Mouse (Mus musculus): ENCODE measurements around the gene Slc11a2. TPM values are rescaled to one million over a fixed set of nuclear protein-coding genes. Genes with fewer than 3 reads are reported as not detected.

The Slc11a2 gene
- total and polyA plus RNA-seq, 3 experiments = 8.9 to 18.6 (median 13.0) TPM

DNA sequence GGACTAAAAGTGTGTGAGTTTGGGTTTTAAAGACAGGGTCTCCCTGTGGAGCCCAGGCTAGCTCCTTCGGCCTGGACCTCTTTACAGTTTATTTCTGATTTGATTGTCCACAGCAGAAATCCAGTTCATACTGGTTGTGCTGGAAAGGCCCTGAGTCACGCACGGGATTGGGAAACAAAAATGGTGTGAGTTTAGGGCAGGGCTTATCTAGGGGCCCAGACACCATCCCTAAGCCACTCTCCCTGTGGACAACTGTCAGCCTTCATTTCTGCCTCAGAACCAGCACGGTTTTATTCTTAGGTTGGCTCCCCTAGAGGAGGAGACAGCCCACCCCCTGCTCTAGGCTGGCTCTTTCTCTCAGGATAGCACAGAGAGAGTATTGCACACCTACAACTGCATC, 8.4 kb upstream of the Slc11a2 start:
- Histone ChIP-seq H3K36me3 (replicated peaks in 1 of 2; ENCODE audit: control insufficient read depth in 1 of 2, insufficient read depth in 1 of 2, low read length in 1 of 2) (no peaks in the 10 kb centered on the region), H3K27ac (ENCODE audit: insufficient read depth, low read depth) (no peak overlapping the region), H3K9me3 (replicated peaks; ENCODE audit: low read length) (no peaks in the 10 kb centered on the region), H3K4me3 (replicated peaks in 1 of 3; ENCODE audit: low read depth in 2 of 3, low read length in 2 of 3, poor library complexity in 1 of 3) (no peak overlapping the region), H3K4me1 (ENCODE audit: control insufficient read depth in 1 of 2, insufficient read depth in 2 of 2) (0 out of 4 replicates have a peak, but pooled peaks cover 0 to 2% of the 10 kb centered on the region in 2 experiments), H3K79me2 (replicated peaks; ENCODE audit: control insufficient read depth, extremely low read depth, insufficient read depth, poor library complexity, severe bottlenecking) (no peaks in the 10 kb centered on the region), H3K9ac (ENCODE audit: insufficient read depth, low read depth) (no peak overlapping the region), H3K27me3 (replicated peaks) (peaks cover 56% of the 10 kb centered on the region), H3K4me2 (ENCODE audit: insufficient read depth, low read depth, poor library complexity, severe bottlenecking) (no peak overlapping the region)
- no peak for DNase-seq (ENCODE audit: extremely low read depth)
- dilution Hi-C loops (cut with MboI; ENCODE audit: extremely low pct_ligation_motif_present, extremely low pct_unique_long_range_greater_than_20kb, low sequenced_read_pairs) (no loop called here), in situ Hi-C loops (cut with MboI; ENCODE audit: low pct_ligation_motif_present, low pct_unique_long_range_greater_than_20kb, low sequenced_read_pairs) (no loop called here)
- TF ChIP-seq JUND (conservative IDR thresholded peaks at IDR 0.05; ENCODE audit: low read depth, low read length) (no peak), ZMIZ1 (IDR thresholded peaks at IDR 0.05; ENCODE audit: low read depth, low read length) (no peak), CHD2 (IDR thresholded peaks at IDR 0.05; ENCODE audit: low read length) (no peak), KAT2A (IDR thresholded peaks at IDR 0.05; ENCODE audit: insufficient replicate concordance, low read length) (no peak), E2F4 (IDR thresholded peaks at IDR 0.05; ENCODE audit: insufficient replicate concordance, low read depth, low read length) (no peak), USF1 (IDR thresholded peaks at IDR 0.05; ENCODE audit: low read depth, low read length) (no peak), BHLHE40 (IDR thresholded peaks at IDR 0.05; ENCODE audit: low read depth, low read length) (no peak), MEF2A (IDR thresholded peaks at IDR 0.05; ENCODE audit: borderline replicate concordance, low read depth, low read length) (no peak), MXI1 (IDR thresholded peaks at IDR 0.05; ENCODE audit: low read depth, low read length) (no peak), SMC3 (IDR thresholded peaks at IDR 0.05; ENCODE audit: low read depth, low read length) (no peak), MAX (IDR thresholded peaks at IDR 0.05; ENCODE audit: low read length) (no peak), MAZ (IDR thresholded peaks at IDR 0.05; ENCODE audit: low read depth, low read length) (no peak)

DNA sequence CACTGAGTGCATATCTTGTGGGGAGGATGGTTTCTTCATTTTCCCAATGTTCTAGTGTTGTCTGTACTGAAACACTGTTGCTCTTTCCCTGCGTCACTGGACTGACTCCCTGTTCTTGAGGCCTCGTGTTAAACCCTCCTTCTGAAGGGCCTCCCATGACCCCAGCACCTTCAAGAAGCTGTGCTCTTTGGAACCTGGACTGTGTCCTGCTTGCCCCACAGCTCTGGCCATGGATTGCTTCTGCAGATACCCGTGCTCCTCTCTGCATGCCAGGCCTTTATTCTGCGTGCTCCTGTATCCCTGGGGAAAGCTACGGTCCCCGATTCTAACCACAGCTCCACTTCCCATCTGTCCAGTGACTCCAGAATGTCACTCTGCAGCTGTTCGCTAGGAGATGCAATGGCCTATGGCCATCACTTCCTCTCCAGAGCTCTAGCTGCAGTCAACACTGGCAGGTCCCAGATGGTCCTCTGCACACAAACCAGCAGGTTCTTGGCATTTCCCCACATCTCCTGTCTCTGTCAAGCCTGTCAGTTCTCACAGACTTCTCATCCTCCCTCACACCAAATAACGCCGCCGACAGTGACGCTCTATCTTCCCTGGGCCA, 5.2 kb upstream of the Slc11a2 start:
- dilution Hi-C loops (cut with MboI; ENCODE audit: extremely low pct_ligation_motif_present, extremely low pct_unique_long_range_greater_than_20kb, low sequenced_read_pairs) (no loop called here), in situ Hi-C loops (cut with MboI; ENCODE audit: low pct_ligation_motif_present, low pct_unique_long_range_greater_than_20kb, low sequenced_read_pairs) (no loop called here)
- Histone ChIP-seq H3K79me2 (replicated peaks; ENCODE audit: control insufficient read depth, extremely low read depth, insufficient read depth, poor library complexity, severe bottlenecking) (no peaks in the 10 kb centered on the region), H3K4me2 (ENCODE audit: insufficient read depth, low read depth, poor library complexity, severe bottlenecking) (no peak overlapping the region), H3K9ac (ENCODE audit: insufficient read depth, low read depth) (no peak overlapping the region), H3K4me1 (ENCODE audit: control insufficient read depth in 1 of 2, insufficient read depth in 2 of 2) (no peaks in the 10 kb centered on the region), H3K27ac (ENCODE audit: insufficient read depth, low read depth) (no peak overlapping the region), H3K36me3 (replicated peaks in 1 of 2; ENCODE audit: control insufficient read depth in 1 of 2, insufficient read depth in 1 of 2, low read length in 1 of 2) (no peaks in the 10 kb centered on the region), H3K4me3 (replicated peaks in 1 of 3; ENCODE audit: low read depth in 2 of 3, low read length in 2 of 3, poor library complexity in 1 of 3) (no peak overlapping the region), H3K27me3 (replicated peaks) (peaks cover 74% of the 10 kb centered on the region), H3K9me3 (replicated peaks; ENCODE audit: low read length) (no peaks in the 10 kb centered on the region)
- TF ChIP-seq TCF12 (IDR thresholded peaks at IDR 0.05; ENCODE audit: low read depth, low read length) (no peak), MAZ (IDR thresholded peaks at IDR 0.05; ENCODE audit: low read depth, low read length) (no peak), MAX (IDR thresholded peaks at IDR 0.05; ENCODE audit: low read length) (no peak), ZC3H11A (IDR thresholded peaks at IDR 0.05; ENCODE audit: low read depth, low read length) (no peak), PAX5 (IDR thresholded peaks at IDR 0.05; ENCODE audit: low read length) (no peak), MEF2A (IDR thresholded peaks at IDR 0.05; ENCODE audit: borderline replicate concordance, low read depth, low read length) (no peak), KAT2A (IDR thresholded peaks at IDR 0.05; ENCODE audit: insufficient replicate concordance, low read length) (no peak), POLR2A (IDR thresholded peaks at IDR 0.05; ENCODE audit: low read depth, low read length) (no peak), E2F4 (IDR thresholded peaks at IDR 0.05; ENCODE audit: insufficient replicate concordance, low read depth, low read length) (no peak), MAFK (IDR thresholded peaks at IDR 0.05; ENCODE audit: insufficient replicate concordance, low read length) (no peak), EP300 (IDR thresholded peaks at IDR 0.05; ENCODE audit: low read length) (no peak), USF1 (IDR thresholded peaks at IDR 0.05; ENCODE audit: low read depth, low read length) (no peak), USF2 (conservative IDR thresholded peaks at IDR 0.05; ENCODE audit: low read depth, low read length) (no peak), ELF1 (IDR thresholded peaks at IDR 0.05; ENCODE audit: low read depth, low read length) (no peak), JUN (IDR thresholded peaks at IDR 0.05; ENCODE audit: insufficient read depth, low read depth, low read length) (no peak), NRF1 (IDR thresholded peaks at IDR 0.05; ENCODE audit: low read depth, low read length) (no peak), TBP (conservative IDR thresholded peaks at IDR 0.05; ENCODE audit: low read depth, low read length) (no peak)
- no peak for DNase-seq (ENCODE audit: extremely low read depth)

Data from CH12.LX (cell line).